Mouse (Mus musculus) bone marrow, adult 2 months (tissue): ENCODE data around the gene Sipa1l2.

Experiments
- CTCF ChIP-seq: fragments of 200-500 bp; IDR thresholded peaks from 2 replicates; pipeline ENCODE4 v1.5.1; 2011; ENCODE audit warnings: low read length, control low read depth; ENCODE audit not compliant: control insufficient read depth, insufficient read depth
- POLR2A ChIP-seq: fragments of 200-500 bp; IDR thresholded peaks from 2 replicates; pipeline ENCODE4 v1.6.1; 2011; ENCODE audit warnings: low read depth, mild to moderate bottlenecking, control low read depth, low read length, borderline replicate concordance; ENCODE audit not compliant: control insufficient read depth

GRCm38 (mm10) chr8:125509175-125509574 is 60.4 kb downstream of the Sipa1l2 start:
- TF ChIP-seq CTCF, result no peak
- TF ChIP-seq POLR2A, result no peak
